Mouse (Mus musculus) spleen, postnatal 0 days (tissue): ENCODE data around the gene Pdpn. TPM values are rescaled to one million over a fixed set of nuclear protein-coding genes. Genes with fewer than 3 reads are reported as not detected.

ENCODE experiments used
- polyA plus RNA-seq: library from polyadenylated mRNA; unstranded; fragments of >200 nt; fragmentation: Nextera tagmentation; extraction: Ambion mirVana; gene quantifications from 2 replicates; pipeline ENCODE4 v1.2.1, GENCODE M21; 2015

Gene Pdpn
- 9.6 and 11.0 TPM in 2 replicates for polyA plus RNA-seq

GRCm38 (mm10) chr4:143299325-143300070 lies at the start of gene Pdpn:
Gene Pdpn, minus strand, starts transcription at chr4:143299564.

Other genes starting within 250 kb of the Pdpn start
- gene Prdm2, start 86.6 kb downstream of the Pdpn start, polyA plus RNA-seq, result 4.1 and 4.4 TPM in 2 replicates
- gene Lrrc38, start 50.2 kb upstream of the Pdpn start, polyA plus RNA-seq, result not detected in 2 replicates
- not detected in 2 replicates for gene Pramel1, start 94.9 kb upstream of the Pdpn start, polyA plus RNA-seq
- 4.5 and 4.7 TPM in 2 replicates for gene Pramef8, start 112.9 kb upstream of the Pdpn start, polyA plus RNA-seq
- not detected in 2 replicates for gene Oog4, start 150.8 kb upstream of the Pdpn start, polyA plus RNA-seq
- not detected in 2 replicates for gene Gm13043, start 211.8 kb upstream of the Pdpn start, polyA plus RNA-seq
- gene Gm13040, start 236.4 kb upstream of the Pdpn start, polyA plus RNA-seq, result not detected in 2 replicates